Mouse (Mus musculus) E14TG2a.4 (cell line): ENCODE results near the gene Pon1.

Experiments
- CTCF ChIP-seq: conservative IDR thresholded peaks from 2 replicates; pipeline ENCODE4 v1.5.1; 2014; ENCODE audit warnings: low read length
- NANOG ChIP-seq: IDR thresholded peaks from 2 replicates; pipeline ENCODE4 v1.6.1; 2014; ENCODE audit warnings: borderline replicate concordance, low read length, mixed read lengths

- TF ChIP-seq CTCF (no peak), NANOG (no peak)
Observed at GRCm38 (mm10) chr6:5163507-5164144, 30.1 kb downstream of the Pon1 start.
